Mouse (Mus musculus) ES-Bruce4 (cell line): ENCODE data around the gene Cyp1a2.

Source experiments
- CTCF ChIP-seq: IDR thresholded peaks from one replicate; pipeline ENCODE4 v1.8.1; 2011; ENCODE audit warnings: low read depth, low read length
- POLR2A ChIP-seq: IDR thresholded peaks from one replicate; pipeline ENCODE4 v1.8.1; 2011; ENCODE audit warnings: low read length; ENCODE audit not compliant: insufficient read depth

GRCm38 (mm10) chr9:57633481-57634024 is 50.0 kb downstream of the Cyp1a2 start:
- TF ChIP-seq CTCF (no peak), POLR2A (no peak)
